In the genomic region with DNA sequence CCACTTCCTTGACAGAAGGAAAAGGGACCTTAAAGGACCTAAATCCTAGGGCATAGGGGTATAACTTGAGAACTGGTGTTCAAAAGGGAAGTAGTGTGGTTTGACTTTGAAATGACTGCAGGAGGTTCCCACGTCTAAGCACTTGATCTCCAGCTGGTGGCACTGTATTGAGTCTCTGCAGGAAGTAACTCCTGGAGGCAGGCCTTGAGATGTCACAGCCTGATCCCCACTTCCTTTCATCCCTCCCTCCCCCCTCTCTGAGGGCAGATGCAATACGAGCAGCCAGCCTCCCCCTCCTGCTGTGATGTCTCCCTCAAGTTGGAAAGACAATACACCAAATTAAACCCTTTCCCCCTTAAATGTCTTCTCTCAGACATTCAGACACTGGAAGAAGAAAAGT, we compare ENCODE assay signal across 9 mouse cellular contexts. TPM values are rescaled to one million over a fixed set of nuclear protein-coding genes. Genes with fewer than 3 reads are reported as not detected.
DNase-seq lines count a peak whose midpoint lies in the region; ATAC-seq and TF ChIP-seq lines count a peak whose summit lies in the region.
"Had no signal": no experiment of that assay in that cellular context is flagged by ENCODE, and none has a peak within 500 bp of the region (broad histone marks: within the 10 kb centered on the region; RNA-seq: fewer than 3 reads in every experiment).

No protein-coding gene starts in this region.

- 6% methylated on average over 2 of the region's 2 CpGs for WGBS in kidney, postnatal 0 days

- no peaks in the 10 kb centered on the region for H3K4me1 ChIP-seq in kidney, postnatal 0 days (replicated peaks; ENCODE audit: insufficient read depth, low read length)
- H3K4me1 ChIP-seq: embryonic facial prominence, embryonic 12.5 days had no signal

- H3K36me3 ChIP-seq in kidney, postnatal 0 days (ENCODE audit: insufficient read depth, low read length), result no peaks in the 10 kb centered on the region
- H3K36me3 ChIP-seq: embryonic facial prominence, embryonic 12.5 days had no signal

- peak overlapping the region; percentile 65; the same call in 1 of the 2 replicates for H3K27ac ChIP-seq in kidney, postnatal 0 days
- H3K27ac ChIP-seq: embryonic facial prominence, embryonic 12.5 days had no signal

- H3K9me3 ChIP-seq in kidney, postnatal 0 days (replicated peaks; ENCODE audit: low read length), result no peaks in the 10 kb centered on the region
- H3K9me3 ChIP-seq: embryonic facial prominence, embryonic 12.5 days had no signal

- peak; percentile 99 for DNase-seq in 416B (ENCODE audit: low read depth)
- peak; percentile 96 for DNase-seq in ES-CJ7 (ENCODE audit: low read depth, low spot score)
- peak; percentile 30 to 66 for DNase-seq in heart, adult 18-20 months
- peak; percentile 94 for DNase-seq in kidney, postnatal 0 days (ENCODE audit: low spot score)
- peak; percentile 40 for DNase-seq in yolk sac, embryonic 10.5 days (ENCODE audit: low spot score)
- no peak for DNase-seq in cerebellum, adult 11-12 months
- no peak for DNase-seq in left cerebral cortex, adult 8-10 months (ENCODE audit: low spot score in 2 of 2)

- H3K4me2 ChIP-seq in kidney, postnatal 0 days (ENCODE audit: low read length), result no peak overlapping the region
- H3K4me2 ChIP-seq: embryonic facial prominence, embryonic 12.5 days had no signal

- ATAC-seq in kidney, postnatal 0 days (replicated peaks; ENCODE audit: low FRiP score, low read depth), result peak; percentile 80
- peak; percentile 85 for ATAC-seq in megakaryocyte, adult 5-6 weeks (ENCODE audit: poor library complexity, severe bottlenecking)

- H3K4me3 ChIP-seq in kidney, postnatal 0 days (replicated peaks; ENCODE audit: low read depth, low read length), result no peak overlapping the region
- H3K4me3 ChIP-seq: embryonic facial prominence, embryonic 12.5 days had no signal

- no peaks in the 10 kb centered on the region for H3K27me3 ChIP-seq in kidney, postnatal 0 days (ENCODE audit: insufficient read depth, low read length)
- H3K27me3 ChIP-seq: embryonic facial prominence, embryonic 12.5 days had no signal

- TF ChIP-seq CTCF in kidney, postnatal 0 days (IDR thresholded peaks at IDR 0.05; ENCODE audit: low read depth), result peak; percentile 66

- no peak overlapping the region for H3K9ac ChIP-seq in kidney, postnatal 0 days (ENCODE audit: low read depth, low read length)
- H3K9ac ChIP-seq: embryonic facial prominence, embryonic 12.5 days had no signal

RNA-seq across cellular contexts. Expression of gene C2cd5, which starts 14.6 kb away (rescaled TPM):
- total RNA-seq in heart, adult 18-20 months (2021), result 10 to 100 TPM; 11.0 to 14.5 TPM
- polyA plus RNA-seq in kidney, postnatal 0 days (2015; fragmentation: Nextera tagmentation; extraction: Ambion mirVana), result 19.1 and 20.5 TPM in 2 replicates
- total RNA-seq in megakaryocyte, adult 5-6 weeks (2015), result 51.0 and 52.8 TPM in 2 replicates
- 48.4 and 60.4 TPM in 2 replicates for total RNA-seq in megakaryocyte, adult 5-6 weeks (2017)
- 10 to 100 TPM; 91.6 to 96.6 (median 95.4) TPM for total RNA-seq in left cerebral cortex, adult 8-10 months (2022)

RNA-seq across cellular contexts. Expression of gene Etnk1, which starts 52.5 kb away (rescaled TPM):
- 10 to 100 TPM; 29.8 to 30.8 TPM for total RNA-seq in heart, adult 18-20 months (2021)
- polyA plus RNA-seq in kidney, postnatal 0 days (2015; fragmentation: Nextera tagmentation; extraction: Ambion mirVana), result 35.9 and 36.6 TPM in 2 replicates
- total RNA-seq in megakaryocyte, adult 5-6 weeks (2015), result 40.5 and 41.2 TPM in 2 replicates
- 47.6 and 53.7 TPM in 2 replicates for total RNA-seq in megakaryocyte, adult 5-6 weeks (2017)
- 100 to 1,000 TPM; 175 to 192 (median 181) TPM for total RNA-seq in left cerebral cortex, adult 8-10 months (2022)

Comparison
In these comparisons a context has a peak if more than half of its experiments do, and no peak if none do; other contexts are left out.
1. DNase-seq: peak in 416B (single experiment), ES-CJ7 (single experiment), heart, adult 18-20 months (2 of 2), kidney, postnatal 0 days (single experiment) and yolk sac, embryonic 10.5 days (single experiment); none in cerebellum, adult 11-12 months (single experiment) and left cerebral cortex, adult 8-10 months (0 of 2).